Mouse (Mus musculus) hindbrain, embryonic 15.5 days (tissue): ENCODE data around the gene Tmem87b. TPM values are rescaled to one million over a fixed set of nuclear protein-coding genes. Genes with fewer than 3 reads are reported as not detected.

Source experiments
- ATAC-seq: fragments of 200-750 bp; cut with Nextera tagmentation; 2 replicates; pipeline ENCODE4 v1.8.0; 2017; ENCODE audit warnings: low read depth, moderate number of reproducible peaks, moderate TSS enrichment; ENCODE audit not compliant: low FRiP score
- H3K27ac ChIP-seq: fragments of 300-500 bp; sonication (generic); replicated peaks from 2 replicates; pipeline ENCODE4 v1.5.1; 2015; ENCODE audit warnings: mild to moderate bottlenecking, inconsistent platforms
- H3K27me3 ChIP-seq: fragments of 300-500 bp; sonication (generic); 2 replicates; pipeline ENCODE4 v1.6.1; 2015; ENCODE audit warnings: control low read depth, inconsistent platforms
- H3K36me3 ChIP-seq: fragments of 300-500 bp; sonication (generic); 2 replicates; pipeline ENCODE4 v1.6.1; 2015; ENCODE audit warnings: control low read depth, inconsistent platforms
- H3K4me1 ChIP-seq: fragments of 300-500 bp; sonication (generic); replicated peaks from 2 replicates; pipeline ENCODE4 v1.6.1; 2015; ENCODE audit warnings: control low read depth, inconsistent platforms
- H3K4me2 ChIP-seq: fragments of 300-500 bp; sonication (generic); 2 replicates; pipeline ENCODE4 v1.6.1; 2015; ENCODE audit warnings: moderate library complexity, mild to moderate bottlenecking, inconsistent platforms
- H3K4me3 ChIP-seq: fragments of 300-500 bp; sonication (generic); 2 replicates; pipeline ENCODE4 v1.5.1; 2015; ENCODE audit warnings: mild to moderate bottlenecking, inconsistent platforms
- H3K9ac ChIP-seq: fragments of 300-500 bp; sonication (generic); 2 replicates; pipeline ENCODE4 v1.6.1; 2015; ENCODE audit warnings: inconsistent platforms
- H3K9me3 ChIP-seq: fragments of 300-500 bp; sonication (generic); 2 replicates; pipeline ENCODE4 v1.6.1; 2016; ENCODE audit warnings: control low read depth, inconsistent platforms
- WGBS: fragments of 180-500 bp; shearing (Covaris S2); methylation state at CpG from one replicate; pipeline ENCODE4 v1.1.7; 2015; 5-methylcytosine and 5-hydroxymethylcytosine counted together
- polyA plus RNA-seq: library from polyadenylated mRNA; unstranded; fragments of >200 nt; fragmentation: Nextera tagmentation; extraction: Ambion mirVana; gene quantifications from 2 replicates; pipeline ENCODE4 v1.2.1, GENCODE M21; 2015

Gene Tmem87b
- polyA plus RNA-seq, 1 experiment from 2014 or later = 34.1 TPM

- 90% methylated on average over 5 of the region's 5 CpGs for WGBS
- H3K9me3 ChIP-seq = no peaks in the 10 kb centered on the region
- H3K27ac ChIP-seq = no peak overlapping the region
- no peak overlapping the region for H3K4me2 ChIP-seq
- H3K36me3 ChIP-seq = peaks cover 32% of the 10 kb centered on the region
- no peak overlapping the region for H3K4me3 ChIP-seq
- no peaks in the 10 kb centered on the region for H3K27me3 ChIP-seq
- no peak overlapping the region for H3K9ac ChIP-seq
- peaks cover 15% of the 10 kb centered on the region for H3K4me1 ChIP-seq
- ATAC-seq = no peak
These were observed 6.0 kb downstream of the Tmem87b start for GRCm38 (mm10) chr2:128823893-128824292.

DNA sequence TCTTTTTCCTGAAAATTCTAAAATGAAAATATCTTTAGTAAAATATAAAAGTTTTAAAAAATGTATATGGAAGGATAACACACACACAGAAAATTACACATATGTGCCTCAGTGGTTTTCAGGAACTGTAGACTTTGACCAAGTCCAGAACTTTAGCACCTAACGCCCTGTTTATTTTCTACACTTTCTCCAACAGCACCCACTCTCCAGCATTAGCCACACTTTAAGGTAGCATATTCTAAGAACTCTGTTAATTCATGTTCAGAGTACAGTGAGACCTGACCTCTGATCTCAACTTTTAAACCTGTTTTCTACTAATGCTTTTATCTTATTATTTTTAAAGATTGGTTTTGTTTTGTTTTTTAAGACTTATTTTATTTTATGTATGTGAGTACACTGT lies 9.9 kb downstream of the Tmem87b start:
- no peak overlapping the region for H3K4me3 ChIP-seq
- 97% methylated on average over 1 of the region's 1 CpGs for WGBS
- peaks cover 65% of the 10 kb centered on the region for H3K36me3 ChIP-seq

GRCm38 (mm10) chr2:128832611-128833010 lies 14.7 kb downstream of the Tmem87b start:
- peaks cover 86% of the 10 kb centered on the region for H3K36me3 ChIP-seq
- 82% methylated on average over 3 of the region's 3 CpGs for WGBS
- no peak overlapping the region for H3K9ac ChIP-seq
- no peaks in the 10 kb centered on the region for H3K9me3 ChIP-seq
- H3K4me2 ChIP-seq = no peak overlapping the region
- ATAC-seq = no peak
- H3K27ac ChIP-seq = no peak overlapping the region
- no peaks in the 10 kb centered on the region for H3K4me1 ChIP-seq
- H3K4me3 ChIP-seq = no peak overlapping the region
- H3K27me3 ChIP-seq = no peaks in the 10 kb centered on the region

More for the DNA sequence above, 9.9 kb downstream of the Tmem87b start:
- H3K27ac ChIP-seq = no peak overlapping the region
- ATAC-seq = no peak
- no peaks in the 10 kb centered on the region for H3K9me3 ChIP-seq
- H3K4me1 ChIP-seq = no peaks in the 10 kb centered on the region
- no peak overlapping the region for H3K9ac ChIP-seq
- no peaks in the 10 kb centered on the region for H3K27me3 ChIP-seq
- no peak overlapping the region for H3K4me2 ChIP-seq

DNA sequence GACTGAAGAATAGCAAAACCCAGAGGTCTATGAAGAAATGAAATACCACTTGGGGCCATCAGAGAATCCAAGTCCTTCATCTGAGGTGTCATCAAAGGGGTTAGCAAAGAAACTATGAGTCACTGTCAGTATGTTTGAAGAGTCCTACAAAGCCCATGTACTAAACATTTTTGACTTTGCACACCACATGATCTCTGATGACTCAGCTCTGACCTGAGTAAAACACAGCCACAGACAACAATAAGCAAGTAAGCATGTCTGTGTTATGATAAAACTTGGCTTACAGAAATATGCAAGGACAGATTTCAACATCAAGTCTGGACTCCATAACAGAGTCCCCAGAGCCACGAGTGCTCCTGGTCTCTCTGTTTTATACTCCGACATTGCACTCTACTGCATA lies 15.1 kb downstream of the Tmem87b start:
- ATAC-seq = no peak

DNA sequence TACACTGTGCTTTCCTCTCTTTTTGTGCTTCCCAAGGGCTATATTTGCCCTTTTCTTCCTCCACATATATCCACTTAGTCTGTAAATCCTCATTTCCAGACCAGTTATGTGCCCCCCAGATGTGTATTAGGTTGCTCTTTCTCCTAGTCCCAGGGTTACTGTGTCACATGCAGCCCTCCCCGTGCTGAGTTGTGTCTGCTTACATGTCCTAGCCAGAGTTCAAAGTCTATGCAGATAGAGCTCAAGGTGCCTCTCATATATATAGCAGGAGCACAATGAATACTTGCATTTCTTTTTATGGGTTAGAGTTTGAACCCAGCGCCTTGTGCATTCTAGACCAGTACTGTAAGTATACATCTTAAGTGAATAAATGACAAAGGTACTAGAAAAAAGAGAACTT lies 15.5 kb downstream of the Tmem87b start:
- ATAC-seq = no peak
- Histone ChIP-seq H3K27me3 (no peaks in the 10 kb centered on the region), H3K4me1 (no peaks in the 10 kb centered on the region), H3K36me3 (peaks cover 85% of the 10 kb centered on the region), H3K4me2 (no peak overlapping the region), H3K9ac (no peak overlapping the region), H3K27ac (no peak overlapping the region), H3K4me3 (no peak overlapping the region), H3K9me3 (no peaks in the 10 kb centered on the region)
- WGBS = 98% methylated on average over 2 of the region's 2 CpGs

More for the DNA sequence above, 15.1 kb downstream of the Tmem87b start:
- Histone ChIP-seq H3K9me3 (no peaks in the 10 kb centered on the region), H3K27ac (no peak overlapping the region), H3K36me3 (peaks cover 87% of the 10 kb centered on the region), H3K4me1 (no peaks in the 10 kb centered on the region), H3K4me2 (no peak overlapping the region), H3K4me3 (no peak overlapping the region), H3K9ac (no peak overlapping the region), H3K27me3 (no peaks in the 10 kb centered on the region)
- 97% methylated on average over 2 of the region's 2 CpGs for WGBS

DNA sequence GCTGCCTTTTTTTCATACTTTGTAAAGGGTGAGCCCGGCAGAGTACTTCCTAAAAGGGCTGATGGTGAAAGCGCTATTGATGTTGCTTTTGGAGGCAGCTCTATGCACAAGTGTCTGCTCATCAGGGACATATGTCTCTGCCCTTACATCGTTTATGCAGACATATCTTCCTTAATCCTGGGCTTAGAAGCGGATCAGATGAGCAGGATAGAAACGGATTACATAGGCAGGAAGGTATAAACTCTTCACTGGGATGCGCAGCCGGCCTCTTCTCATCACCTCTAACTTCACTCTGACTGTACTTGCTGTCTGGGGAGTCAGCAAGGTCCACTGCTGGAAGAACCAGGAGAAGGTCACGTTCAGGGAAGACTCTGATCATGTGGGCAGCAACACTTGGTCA lies 19.6 kb downstream of the Tmem87b start:
- ATAC-seq = no peak
- Histone ChIP-seq H3K27me3 (no peaks in the 10 kb centered on the region), H3K27ac (no peak overlapping the region), H3K4me1 (no peaks in the 10 kb centered on the region), H3K36me3 (peaks cover 74% of the 10 kb centered on the region), H3K9ac (no peak overlapping the region), H3K4me2 (no peak overlapping the region), H3K9me3 (no peaks in the 10 kb centered on the region), H3K4me3 (no peak overlapping the region)
- 94% methylated on average over 8 of the region's 8 CpGs for WGBS

DNA sequence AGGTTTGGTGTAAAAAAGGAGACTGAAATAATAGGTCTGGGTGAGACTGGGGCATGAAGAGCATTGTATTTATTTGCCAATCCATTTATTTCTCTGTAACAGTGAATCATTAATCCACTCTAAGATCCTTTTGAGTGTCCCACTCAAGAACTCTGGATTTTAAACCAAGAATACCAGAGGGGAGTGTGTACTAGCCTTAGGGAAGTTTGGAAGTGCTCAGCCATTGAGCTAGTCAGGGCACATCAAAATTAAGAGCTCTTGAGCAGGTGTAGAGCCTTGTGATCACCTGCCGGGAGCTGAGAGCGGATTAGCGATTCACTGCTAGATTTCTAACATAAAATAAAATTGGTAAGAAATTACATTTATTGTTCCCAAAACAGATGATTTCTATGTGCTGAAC lies 20.7 kb downstream of the Tmem87b start:
- peaks cover 73% of the 10 kb centered on the region for H3K36me3 ChIP-seq
- 97% methylated on average over 3 of the region's 3 CpGs for WGBS
- H3K27ac ChIP-seq = no peak overlapping the region
- ATAC-seq = no peak
- no peak overlapping the region for H3K9ac ChIP-seq
- H3K27me3 ChIP-seq = no peaks in the 10 kb centered on the region
- H3K4me2 ChIP-seq = no peak overlapping the region
- no peaks in the 10 kb centered on the region for H3K9me3 ChIP-seq
- no peak overlapping the region for H3K4me3 ChIP-seq
- no peaks in the 10 kb centered on the region for H3K4me1 ChIP-seq

GRCm38 (mm10) chr2:128839501-128839900 lies 21.6 kb downstream of the Tmem87b start:
- Histone ChIP-seq H3K27me3 (no peaks in the 10 kb centered on the region), H3K4me3 (no peak overlapping the region), H3K9ac (no peak overlapping the region), H3K4me1 (no peaks in the 10 kb centered on the region), H3K27ac (no peak overlapping the region), H3K36me3 (peaks cover 70% of the 10 kb centered on the region), H3K9me3 (no peaks in the 10 kb centered on the region), H3K4me2 (no peak overlapping the region)
- ATAC-seq = no peak
- 89% methylated on average over 2 of the region's 2 CpGs for WGBS

DNA sequence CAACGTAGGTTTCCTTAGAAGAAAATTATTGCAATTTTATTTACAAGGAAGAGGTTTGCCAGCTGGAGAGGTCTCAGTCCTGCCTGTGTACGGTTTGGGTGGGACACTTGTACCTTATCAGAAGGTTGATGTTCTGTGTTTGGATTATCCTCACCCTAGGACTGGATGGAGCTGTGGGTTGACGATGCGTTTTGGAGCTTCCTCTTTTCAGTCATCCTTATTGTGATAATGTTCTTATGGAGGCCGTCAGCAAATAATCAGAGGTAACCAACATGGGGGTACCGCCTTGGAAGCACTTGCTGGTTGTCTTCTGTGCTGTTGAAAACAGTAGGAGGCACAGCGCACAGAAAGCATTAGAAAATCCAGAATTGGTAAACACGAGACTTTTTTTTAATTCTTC lies 24.5 kb downstream of the Tmem87b start:
- no peak for ATAC-seq
- Histone ChIP-seq H3K36me3 (peaks cover 72% of the 10 kb centered on the region), H3K4me1 (no peaks in the 10 kb centered on the region), H3K27ac (no peak overlapping the region), H3K9ac (no peak overlapping the region), H3K4me3 (no peak overlapping the region), H3K27me3 (no peaks in the 10 kb centered on the region), H3K4me2 (no peak overlapping the region), H3K9me3 (no peaks in the 10 kb centered on the region)
- WGBS = 93% methylated on average over 8 of the region's 8 CpGs

- Histone ChIP-seq H3K27me3 (no peaks in the 10 kb centered on the region), H3K9me3 (no peaks in the 10 kb centered on the region), H3K27ac (no peak overlapping the region), H3K9ac (no peak overlapping the region), H3K4me2 (no peak overlapping the region), H3K36me3 (peaks cover 65% of the 10 kb centered on the region), H3K4me1 (no peaks in the 10 kb centered on the region), H3K4me3 (no peak overlapping the region)
- ATAC-seq = no peak
- 90% methylated on average over 2 of the region's 2 CpGs for WGBS
These were observed 32.1 kb downstream of the Tmem87b start for GRCm38 (mm10) chr2:128850036-128850435.

DNA sequence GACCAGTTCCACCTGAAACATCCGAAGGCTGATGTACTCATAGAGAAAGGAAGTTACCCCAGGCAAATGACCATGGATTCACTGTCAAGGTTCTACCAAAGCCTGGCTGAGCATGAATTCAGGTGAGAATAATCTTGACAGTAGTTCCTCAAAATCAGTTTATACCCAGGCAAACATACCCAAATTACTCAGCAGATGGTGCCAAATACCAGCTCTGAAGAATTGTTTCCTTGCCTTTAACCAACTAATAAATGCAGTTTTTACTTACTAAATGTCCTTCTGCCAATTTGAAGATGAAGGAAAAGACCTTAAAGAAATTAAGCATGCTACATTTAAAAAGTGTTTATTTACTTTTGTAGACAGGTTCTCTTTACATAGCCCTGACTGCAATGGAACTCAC lies 38.8 kb downstream of the Tmem87b start:
- WGBS = 91% methylated on average over 1 of the region's 1 CpGs
- no peak overlapping the region for H3K4me2 ChIP-seq
- no peaks in the 10 kb centered on the region for H3K27me3 ChIP-seq
- H3K9me3 ChIP-seq = no peaks in the 10 kb centered on the region
- no peak for ATAC-seq
- no peaks in the 10 kb centered on the region for H3K4me1 ChIP-seq
- peaks cover 15% of the 10 kb centered on the region; the same call in 1 of the 2 replicates for H3K36me3 ChIP-seq
- no peak overlapping the region for H3K27ac ChIP-seq
- no peak overlapping the region for H3K4me3 ChIP-seq
- no peak overlapping the region for H3K9ac ChIP-seq

- ATAC-seq = no peak
- Histone ChIP-seq H3K27ac (no peak overlapping the region), H3K4me2 (no peak overlapping the region), H3K27me3 (peaks cover 6% of the 10 kb centered on the region; the same call in 1 of the 2 replicates), H3K36me3 (no peaks in the 10 kb centered on the region), H3K9ac (no peak overlapping the region), H3K4me1 (peaks cover 5% of the 10 kb centered on the region), H3K9me3 (no peaks in the 10 kb centered on the region), H3K4me3 (no peak overlapping the region)
- 92% methylated on average over 6 of the region's 6 CpGs for WGBS
These were observed 41.0 kb downstream of the Tmem87b start for GRCm38 (mm10) chr2:128858962-128859361.

GRCm38 (mm10) chr2:128859861-128860260 lies 41.9 kb downstream of the Tmem87b start:
- Histone ChIP-seq H3K27me3 (peaks cover 6% of the 10 kb centered on the region; the same call in 1 of the 2 replicates), H3K9me3 (no peaks in the 10 kb centered on the region), H3K4me3 (no peak overlapping the region), H3K4me2 (no peak overlapping the region), H3K9ac (no peak overlapping the region), H3K27ac (no peak overlapping the region), H3K36me3 (no peaks in the 10 kb centered on the region), H3K4me1 (peaks cover 9% of the 10 kb centered on the region)
- ATAC-seq = no peak
- 63% methylated on average over 3 of the region's 3 CpGs for WGBS
